Mouse (Mus musculus): Measurements from ENCODE around the gene Kcnj5. TPM values are rescaled to one million over a fixed set of nuclear protein-coding genes. Genes with fewer than 3 reads are reported as not detected.

Kcnj5 gene
- not detected for total RNA-seq (2023)

DNA sequence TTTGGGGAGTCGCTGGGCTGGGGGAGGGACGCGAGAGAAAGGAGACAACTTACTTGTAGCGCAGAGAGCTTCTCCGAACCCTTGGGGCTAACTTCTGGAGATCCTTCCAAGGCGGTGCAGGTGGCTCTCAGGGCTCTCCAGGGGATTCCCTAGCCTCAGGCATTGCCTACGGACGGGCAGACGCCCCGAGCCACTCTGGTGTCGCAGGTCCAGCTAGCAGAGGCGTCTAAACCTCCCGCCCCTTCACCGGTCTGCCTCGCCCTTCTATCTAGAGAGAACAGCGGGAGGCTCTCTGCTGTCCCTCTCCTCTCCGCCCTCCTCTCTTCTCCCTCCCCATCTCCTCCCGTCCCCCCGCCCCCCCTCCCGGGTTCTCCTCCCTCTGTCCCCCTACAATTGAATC lies at the start of gene Kcnj5:
Kcnj5 (minus strand) TSS at position 300 of the 400 bp plus-strand sequence.

DNA sequence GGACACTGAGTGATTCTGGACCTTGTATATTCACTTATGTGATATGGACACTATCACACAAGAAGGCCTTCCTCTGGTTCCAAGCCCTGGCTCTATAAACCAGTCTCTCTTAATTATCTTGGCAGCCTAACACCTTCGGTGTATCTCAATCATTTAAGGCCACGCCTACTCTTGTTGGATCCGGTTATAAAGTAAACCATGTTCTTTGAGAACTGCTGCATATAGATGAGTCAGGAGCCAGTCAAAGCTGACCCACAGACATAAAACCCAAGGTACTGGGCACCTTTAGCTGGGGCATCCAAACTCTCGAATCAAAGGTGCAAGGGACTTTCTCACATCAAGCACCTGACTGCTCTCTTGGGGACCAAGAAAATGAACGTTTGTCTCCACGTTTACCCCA lies 28.1 kb upstream of the Kcnj5 start, which contains the start of gene Kcnj1:
Kcnj1 (plus strand) TSS at position 292 of the 400 bp plus-strand sequence.

Other genes with a start within 250 kb of the Kcnj5 start
- 10 to 100 TPM; 12.8 to 22.3 TPM for gene Arhgap32, start 228.2 kb downstream of the Kcnj5 start, total RNA-seq (2023)
- gene Kcnj1, start 28.1 kb upstream of the Kcnj5 start, total RNA-seq (2023), result not detected
- 100 to 1,000 TPM in 1 of 2 experiments, 10 to 100 TPM in 1; 88.8 to 102 TPM for gene Fli1, start 198.5 kb upstream of the Kcnj5 start, total RNA-seq (2023)

All from monocyte, adult 59 days (primary cell).